Mouse (Mus musculus) liver, embryonic 12.5 days (tissue): ENCODE data around the gene Npy5r. TPM values are rescaled to one million over a fixed set of nuclear protein-coding genes. Genes with fewer than 3 reads are reported as not detected.

Experiments used
- ATAC-seq: fragments of 200-750 bp; cut with Nextera tagmentation; 2 replicates; pipeline ENCODE4 v1.8.0; 2017; ENCODE audit warnings: moderate number of reproducible peaks, mild to moderate bottlenecking, moderate library complexity
- H3K27ac ChIP-seq: fragments of 300-500 bp; sonication (generic); 2 replicates; pipeline ENCODE4 v1.5.1; 2016; ENCODE audit warnings: mild to moderate bottlenecking
- H3K27me3 ChIP-seq: fragments of 300-500 bp; sonication (generic); replicated peaks from 2 replicates; pipeline ENCODE4 v1.6.1; 2016; ENCODE audit warnings: mild to moderate bottlenecking, moderate library complexity
- H3K36me3 ChIP-seq: fragments of 300-500 bp; sonication (generic); 2 replicates; pipeline ENCODE4 v1.6.1; 2016; ENCODE audit warnings: mild to moderate bottlenecking, moderate library complexity
- H3K4me1 ChIP-seq: fragments of 300-500 bp; sonication (generic); 2 replicates; pipeline ENCODE4 v1.6.1; 2016
- H3K4me2 ChIP-seq: fragments of 300-500 bp; sonication (generic); 2 replicates; pipeline ENCODE4 v1.6.1; 2016; ENCODE audit warnings: mild to moderate bottlenecking, moderate library complexity
- H3K4me3 ChIP-seq: fragments of 300-500 bp; sonication (generic); 2 replicates; pipeline ENCODE4 v1.5.1; 2016; ENCODE audit warnings: mild to moderate bottlenecking, moderate library complexity
- H3K9ac ChIP-seq: fragments of 300-500 bp; sonication (generic); 2 replicates; pipeline ENCODE4 v1.6.1; 2016; ENCODE audit warnings: mild to moderate bottlenecking, moderate library complexity
- H3K9me3 ChIP-seq: fragments of 300-500 bp; sonication (generic); replicated peaks from 2 replicates; pipeline ENCODE4 v1.6.1; 2016; ENCODE audit warnings: mild to moderate bottlenecking, moderate library complexity
- WGBS: fragments of 180-500 bp; shearing (Covaris S2); methylation state at CpG from one replicate; pipeline ENCODE4 v1.1.7; 2016; ENCODE audit not compliant: insufficient replicate concordance; 5-methylcytosine and 5-hydroxymethylcytosine counted together
- polyA plus RNA-seq: library from polyadenylated mRNA; unstranded; fragments of >200 nt; fragmentation: Nextera tagmentation; extraction: Ambion mirVana; gene quantifications from 2 replicates; pipeline ENCODE4 v1.2.1, GENCODE M21; 2016

The Npy5r gene
- polyA plus RNA-seq, 1 experiment from 2014 or later, result not detected

DNA sequence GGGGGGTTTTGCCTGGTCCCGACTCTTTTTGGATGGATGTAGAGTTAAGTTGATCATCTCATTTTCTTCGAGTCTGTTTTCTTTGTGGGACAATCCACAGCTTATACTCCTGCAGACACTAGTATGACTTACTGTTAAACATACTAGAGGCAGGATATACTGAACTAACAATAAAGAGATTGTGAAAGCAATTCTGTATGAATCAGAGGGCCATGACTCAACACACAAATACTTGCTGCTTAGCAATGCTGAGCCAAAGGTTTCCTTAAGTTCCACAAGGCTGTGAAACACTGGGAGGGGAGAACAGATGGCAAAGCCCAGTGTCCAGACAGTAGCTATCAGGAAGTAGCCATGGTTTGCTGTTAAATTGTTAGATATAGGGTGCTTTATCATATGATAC lies 6.7 kb downstream of the Npy5r start:
- H3K9me3 ChIP-seq, result no peaks in the 10 kb centered on the region
- 66% methylated on average over 2 of the region's 2 CpGs for whole genome bisulfite sequencing
- H3K36me3 ChIP-seq, result no peaks in the 10 kb centered on the region
- H3K4me2 ChIP-seq, result no peak overlapping the region
- H3K27me3 ChIP-seq, result peaks cover 2% of the 10 kb centered on the region; the same call in 1 of the 2 replicates
- H3K4me1 ChIP-seq, result no peaks in the 10 kb centered on the region
- H3K9ac ChIP-seq, result no peak overlapping the region
- H3K27ac ChIP-seq, result no peak overlapping the region
- ATAC-seq, result no peak
- no peak overlapping the region for H3K4me3 ChIP-seq

- Histone ChIP-seq H3K27me3 (no peaks in the 10 kb centered on the region), H3K36me3 (no peaks in the 10 kb centered on the region), H3K9me3 (no peaks in the 10 kb centered on the region), H3K9ac (no peak overlapping the region), H3K4me1 (no peaks in the 10 kb centered on the region), H3K4me2 (no peak overlapping the region), H3K27ac (no peak overlapping the region), H3K4me3 (no peak overlapping the region)
- 42% methylated on average over 1 of the region's 1 CpGs for WGBS
- ATAC-seq, result no peak
Measured at GRCm38 (mm10) chr8:66630721-66631120, 57.2 kb downstream of the Npy5r start.

Other genes with a start within 250 kb of the Npy5r start
- 12.2 and 12.7 TPM in 2 replicates for gene Tma16, start 201.6 kb downstream of the Npy5r start, polyA plus RNA-seq
- gene Tktl2, start 176.4 kb downstream of the Npy5r start, polyA plus RNA-seq, result not detected in 2 replicates
- gene Npy1r, start 9.1 kb upstream of the Npy5r start, polyA plus RNA-seq, result 0.22 and 0.25 TPM in 2 replicates
- 3.8 and 4.4 TPM in 2 replicates for gene Naf1, start 172.1 kb upstream of the Npy5r start, polyA plus RNA-seq